Mouse (Mus musculus): ENCODE data around the gene Mogat2. TPM values are rescaled to one million over a fixed set of nuclear protein-coding genes. Genes with fewer than 3 reads are reported as not detected.
A peak's percentile ranks its signal among the peaks of the same experiment; 100 is the strongest.

Mogat2 gene
- polyA plus RNA-seq, 1 experiment from 2014 or later = 4.9 TPM

DNA sequence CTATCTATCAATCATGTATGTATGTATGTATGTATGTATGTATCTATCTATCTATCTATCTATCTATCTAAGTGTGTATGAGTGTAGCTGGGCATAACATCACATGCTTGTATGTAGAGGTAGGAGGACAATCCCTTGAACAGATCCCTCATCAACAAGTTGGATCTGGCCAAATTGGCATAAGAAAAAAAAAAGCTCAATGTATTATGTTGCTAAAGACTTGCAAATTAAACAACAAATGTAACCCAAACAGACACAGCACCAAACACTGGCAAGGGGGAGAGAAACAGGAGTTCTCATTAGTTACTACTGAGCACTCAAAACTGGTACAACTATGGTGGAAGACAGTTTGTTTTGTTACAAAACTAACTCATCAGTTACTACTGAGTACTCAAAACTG is 26.2 kb upstream of the Mogat2 start:
- no peak overlapping the region for H3K4me3 ChIP-seq
- no peak overlapping the region for H3K27ac ChIP-seq
- no peaks in the 10 kb centered on the region for H3K9me3 ChIP-seq
- no peak overlapping the region for H3K4me2 ChIP-seq
- peaks cover 26% of the 10 kb centered on the region for H3K4me1 ChIP-seq
- no peak for ATAC-seq (ENCODE audit: insufficient number of reproducible peaks, insufficient read depth, low FRiP score, low TSS enrichment, low read depth)
- H3K36me3 ChIP-seq = no peaks in the 10 kb centered on the region
- H3K27me3 ChIP-seq = peaks cover 56% of the 10 kb centered on the region
- H3K9ac ChIP-seq = no peak overlapping the region

DNA sequence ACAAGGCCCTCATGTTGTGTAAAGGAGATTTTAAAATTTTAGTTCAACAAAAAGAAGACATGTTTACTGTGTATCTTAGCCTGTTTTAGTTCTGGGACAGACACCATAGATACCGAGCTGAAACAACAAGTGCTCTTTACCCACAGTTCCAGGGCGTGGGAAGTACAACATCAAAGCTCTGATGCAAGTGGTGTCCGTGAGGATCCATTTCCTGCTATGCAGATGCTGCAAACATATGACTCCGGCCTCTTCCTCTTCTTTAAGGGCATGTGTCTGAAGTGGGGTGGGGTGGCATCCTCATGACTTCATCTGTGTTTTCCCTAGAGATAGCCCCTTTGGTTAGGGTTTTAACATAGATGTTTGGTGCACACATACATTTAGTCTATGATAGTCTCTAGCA is 25.1 kb upstream of the Mogat2 start:
- Histone ChIP-seq H3K9me3 (no peaks in the 10 kb centered on the region), H3K27ac (no peak overlapping the region), H3K9ac (no peak overlapping the region), H3K36me3 (no peaks in the 10 kb centered on the region), H3K4me2 (no peak overlapping the region), H3K4me1 (peaks cover 15% of the 10 kb centered on the region), H3K4me3 (no peak overlapping the region), H3K27me3 (peaks cover 45% of the 10 kb centered on the region)
- WGBS = 51% methylated on average over 4 of the region's 4 CpGs
- ATAC-seq (ENCODE audit: insufficient number of reproducible peaks, insufficient read depth, low FRiP score, low TSS enrichment, low read depth) = no peak

- no peak overlapping the region for H3K27ac ChIP-seq
- H3K27me3 ChIP-seq = peaks cover 29% of the 10 kb centered on the region
- no peak overlapping the region for H3K9ac ChIP-seq
- H3K9me3 ChIP-seq = no peaks in the 10 kb centered on the region
- H3K4me2 ChIP-seq = no peak overlapping the region
- WGBS = 53% methylated on average over 3 of the region's 3 CpGs
- no peaks in the 10 kb centered on the region for H3K36me3 ChIP-seq
- H3K4me3 ChIP-seq = no peak overlapping the region
- no peaks in the 10 kb centered on the region for H3K4me1 ChIP-seq
- no peak for ATAC-seq (ENCODE audit: insufficient number of reproducible peaks, insufficient read depth, low FRiP score, low TSS enrichment, low read depth)
Observed at GRCm38 (mm10) chr7:99261900-99262299, 23.5 kb upstream of the Mogat2 start.

GRCm38 (mm10) chr7:99255006-99255405 is 16.6 kb upstream of the Mogat2 start:
- WGBS = 83% methylated on average over 7 of the region's 7 CpGs
- no peak for ATAC-seq (ENCODE audit: insufficient number of reproducible peaks, insufficient read depth, low FRiP score, low TSS enrichment, low read depth)
- Histone ChIP-seq H3K4me3 (no peak overlapping the region), H3K9ac (no peak overlapping the region), H3K4me2 (no peak overlapping the region), H3K27me3 (peaks cover 12% of the 10 kb centered on the region; the same call in 1 of the 2 replicates), H3K9me3 (no peaks in the 10 kb centered on the region), H3K36me3 (no peaks in the 10 kb centered on the region), H3K27ac (no peak overlapping the region), H3K4me1 (no peaks in the 10 kb centered on the region)

- Histone ChIP-seq H3K27ac (no peak overlapping the region), H3K27me3 (peaks cover 24% of the 10 kb centered on the region; the same call in 1 of the 2 replicates), H3K4me3 (no peak overlapping the region), H3K9ac (no peak overlapping the region), H3K4me2 (no peak overlapping the region), H3K4me1 (peaks cover 14% of the 10 kb centered on the region), H3K9me3 (no peaks in the 10 kb centered on the region), H3K36me3 (no peaks in the 10 kb centered on the region)
- 33% methylated on average over 9 of the region's 9 CpGs for WGBS
- no peak for ATAC-seq (ENCODE audit: insufficient number of reproducible peaks, insufficient read depth, low FRiP score, low TSS enrichment, low read depth)
Observed at GRCm38 (mm10) chr7:99250386-99250785, 12.0 kb upstream of the Mogat2 start.

DNA sequence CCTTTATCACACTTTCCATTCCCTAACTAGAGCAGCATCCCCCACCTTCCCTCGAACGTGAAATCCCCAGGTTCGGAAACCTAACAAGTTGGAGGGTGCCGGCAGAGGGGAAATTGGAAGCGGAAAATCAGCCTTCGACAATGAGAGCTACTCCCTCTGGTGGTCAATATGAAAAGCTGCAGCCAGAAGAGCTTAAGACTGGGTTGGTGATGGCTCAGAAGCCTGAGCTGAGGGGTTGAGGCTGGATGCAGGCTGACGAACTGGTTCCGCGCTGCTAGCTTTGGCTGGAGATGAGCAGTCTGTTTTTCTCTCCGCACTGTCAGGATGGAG is 11.1 kb upstream of the Mogat2 start:
- 0 out of 2 replicates have a peak, but pooled peaks have one; percentile 8 for ATAC-seq (ENCODE audit: insufficient number of reproducible peaks, insufficient read depth, low FRiP score, low TSS enrichment, low read depth)
- WGBS = 2% methylated on average over 10 of the region's 10 CpGs

GRCm38 (mm10) chr7:99248906-99249581 is 10.6 kb upstream of the Mogat2 start:
- Histone ChIP-seq H3K27ac (no peak overlapping the region), H3K4me1 (peaks cover 14% of the 10 kb centered on the region), H3K9me3 (no peaks in the 10 kb centered on the region), H3K27me3 (peaks cover 24% of the 10 kb centered on the region; the same call in 1 of the 2 replicates), H3K4me2 (peak overlapping the region; percentile 65), H3K4me3 (peak overlapping the region; percentile 45), H3K36me3 (no peaks in the 10 kb centered on the region), H3K9ac (peak overlapping the region; percentile 58)
- under 1% methylated on average over 44 of the region's 44 CpGs for WGBS
- no peak for ATAC-seq (ENCODE audit: insufficient number of reproducible peaks, insufficient read depth, low FRiP score, low TSS enrichment, low read depth)

More for the DNA sequence above, 11.1 kb upstream of the Mogat2 start:
- peak overlapping the region; percentile 45 for H3K4me3 ChIP-seq
- H3K36me3 ChIP-seq = no peaks in the 10 kb centered on the region
- H3K4me1 ChIP-seq = peaks cover 14% of the 10 kb centered on the region
- H3K27me3 ChIP-seq = peaks cover 24% of the 10 kb centered on the region; the same call in 1 of the 2 replicates
- H3K9me3 ChIP-seq = no peaks in the 10 kb centered on the region
- H3K27ac ChIP-seq = no peak overlapping the region
- H3K9ac ChIP-seq = 0 out of 2 replicates have a peak overlapping the region, but pooled peaks have one; percentile 36
- H3K4me2 ChIP-seq = peak overlapping the region; percentile 65

- peaks cover 14% of the 10 kb centered on the region for H3K4me1 ChIP-seq
- no peak for ATAC-seq (ENCODE audit: insufficient number of reproducible peaks, insufficient read depth, low FRiP score, low TSS enrichment, low read depth)
- WGBS = 15% methylated on average over 5 of the region's 5 CpGs
- H3K9me3 ChIP-seq = no peaks in the 10 kb centered on the region
- H3K27ac ChIP-seq = no peak overlapping the region
- no peaks in the 10 kb centered on the region for H3K36me3 ChIP-seq
- peak overlapping the region; percentile 65 for H3K4me2 ChIP-seq
- H3K4me3 ChIP-seq = peak overlapping the region; percentile 45; the same call in 1 of the 2 replicates
- no peak overlapping the region for H3K9ac ChIP-seq
- H3K27me3 ChIP-seq = peaks cover 24% of the 10 kb centered on the region; the same call in 1 of the 2 replicates
Observed at GRCm38 (mm10) chr7:99248157-99248742, 9.8 kb upstream of the Mogat2 start.

GRCm38 (mm10) chr7:99242097-99242496 is 3.7 kb upstream of the Mogat2 start:
- no peak for ATAC-seq (ENCODE audit: insufficient number of reproducible peaks, insufficient read depth, low FRiP score, low TSS enrichment, low read depth)
- H3K4me1 ChIP-seq = peaks cover 16% of the 10 kb centered on the region
- no peak overlapping the region for H3K27ac ChIP-seq
- H3K27me3 ChIP-seq = peaks cover 26% of the 10 kb centered on the region
- no peak overlapping the region for H3K9ac ChIP-seq
- no peaks in the 10 kb centered on the region for H3K9me3 ChIP-seq
- 94% methylated on average over 11 of the region's 11 CpGs for WGBS
- H3K4me2 ChIP-seq = no peak overlapping the region
- no peaks in the 10 kb centered on the region for H3K36me3 ChIP-seq
- H3K4me3 ChIP-seq = no peak overlapping the region

DNA sequence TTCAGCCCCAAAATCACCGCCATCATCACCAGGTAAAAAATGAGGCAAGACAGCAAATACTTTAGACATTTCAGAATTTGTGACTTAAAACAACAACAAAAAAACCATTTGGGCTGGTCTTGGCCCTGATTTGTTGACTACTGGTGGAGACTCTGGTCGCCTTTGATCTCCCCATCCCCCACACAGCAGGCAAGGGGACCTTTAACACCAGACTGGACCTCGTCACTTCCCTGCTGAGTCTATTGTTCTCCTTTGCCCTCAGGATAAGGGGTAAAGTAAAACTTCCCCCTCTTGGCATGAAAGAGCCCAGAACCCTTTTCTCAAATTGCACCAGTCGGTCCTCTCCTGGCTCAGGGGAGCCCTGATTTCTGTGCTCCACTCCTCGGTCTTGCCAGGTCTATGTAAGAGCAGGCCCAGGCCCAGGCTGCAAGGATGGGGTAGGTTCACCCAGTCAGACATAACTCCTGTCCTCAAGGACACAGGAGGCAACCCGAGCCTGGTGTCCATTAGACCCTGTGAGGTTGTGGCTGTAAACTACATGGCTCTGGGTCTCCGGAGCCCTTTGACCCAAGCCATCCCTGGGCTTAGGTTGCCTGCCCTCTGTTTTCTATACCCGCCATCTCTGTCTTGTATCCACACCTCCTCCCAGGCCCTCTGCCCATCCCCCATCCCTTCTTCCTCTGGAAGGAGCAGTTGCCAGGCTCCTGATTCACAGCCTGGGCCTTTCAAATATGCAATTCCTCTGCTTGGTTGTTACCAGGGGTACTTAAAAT is 1.3 kb downstream of the Mogat2 start:
- Histone ChIP-seq H3K4me1 (peaks cover 49% of the 10 kb centered on the region), H3K27ac (no peak overlapping the region), H3K9ac (no peak overlapping the region), H3K4me3 (no peak overlapping the region), H3K4me2 (no peak overlapping the region), H3K9me3 (no peaks in the 10 kb centered on the region), H3K36me3 (no peaks in the 10 kb centered on the region), H3K27me3 (peaks cover 26% of the 10 kb centered on the region)
- ATAC-seq (ENCODE audit: insufficient number of reproducible peaks, insufficient read depth, low FRiP score, low TSS enrichment, low read depth) = no peak
- 29% methylated on average over 8 of the region's 8 CpGs for WGBS

DNA sequence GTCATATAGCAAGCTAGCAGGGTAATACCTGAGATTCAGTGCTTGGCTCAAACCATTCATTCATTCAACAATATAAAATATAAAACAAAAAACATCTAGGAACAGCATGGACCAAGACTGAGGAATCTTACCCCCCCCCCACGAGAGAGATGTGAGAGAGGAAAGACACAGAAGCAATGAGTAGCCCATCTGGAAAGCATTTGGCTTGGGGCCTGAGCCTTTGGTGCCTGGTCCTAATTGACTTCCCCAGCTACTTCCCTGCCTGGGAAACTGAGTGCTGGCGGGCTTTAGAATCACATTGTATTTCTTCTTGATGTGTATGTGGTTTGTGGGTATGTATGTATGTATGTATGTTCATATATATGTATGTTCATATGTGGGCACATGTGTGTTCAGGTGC is 2.8 kb downstream of the Mogat2 start:
- WGBS = 20% methylated on average over 2 of the region's 2 CpGs
- Histone ChIP-seq H3K27ac (no peak overlapping the region), H3K4me1 (peaks cover 49% of the 10 kb centered on the region), H3K36me3 (no peaks in the 10 kb centered on the region), H3K9ac (no peak overlapping the region), H3K4me3 (no peak overlapping the region), H3K9me3 (no peaks in the 10 kb centered on the region), H3K27me3 (peaks cover 26% of the 10 kb centered on the region), H3K4me2 (no peak overlapping the region)
- ATAC-seq (ENCODE audit: insufficient number of reproducible peaks, insufficient read depth, low FRiP score, low TSS enrichment, low read depth) = no peak
